Mouse (Mus musculus) testis, postnatal 14 days (tissue): ENCODE data around the gene Il2rb.

Source experiments
- DNase-seq: peaks from one replicate; pipeline ENCODE4 v3.0.0; 2021; ENCODE audit warnings: low spot score

Il2rb gene

DNA sequence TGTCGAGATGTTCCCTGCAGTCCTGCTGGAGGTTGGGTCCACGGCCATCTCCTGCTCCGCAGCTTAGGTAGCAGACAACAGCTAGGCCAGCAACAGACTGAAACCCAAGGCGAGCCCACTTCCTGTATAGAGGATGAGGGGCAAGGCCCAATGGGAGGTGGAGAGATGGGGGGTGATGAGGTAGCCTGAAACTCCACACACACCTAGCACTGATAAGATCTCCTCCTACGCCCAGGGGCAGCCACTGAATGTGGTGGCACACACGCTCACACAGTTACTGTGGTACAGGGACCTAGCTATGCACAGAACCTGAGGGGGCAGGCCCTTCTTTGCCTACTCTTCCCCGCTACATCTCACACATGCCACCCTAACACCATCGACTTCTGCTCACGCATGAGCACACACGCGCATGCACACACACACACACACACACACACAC lies at the start of gene Il2rb:
Il2rb (minus strand) TSS at position 304 of the 439 bp plus-strand sequence.
- no peak for DNase-seq

DNA sequence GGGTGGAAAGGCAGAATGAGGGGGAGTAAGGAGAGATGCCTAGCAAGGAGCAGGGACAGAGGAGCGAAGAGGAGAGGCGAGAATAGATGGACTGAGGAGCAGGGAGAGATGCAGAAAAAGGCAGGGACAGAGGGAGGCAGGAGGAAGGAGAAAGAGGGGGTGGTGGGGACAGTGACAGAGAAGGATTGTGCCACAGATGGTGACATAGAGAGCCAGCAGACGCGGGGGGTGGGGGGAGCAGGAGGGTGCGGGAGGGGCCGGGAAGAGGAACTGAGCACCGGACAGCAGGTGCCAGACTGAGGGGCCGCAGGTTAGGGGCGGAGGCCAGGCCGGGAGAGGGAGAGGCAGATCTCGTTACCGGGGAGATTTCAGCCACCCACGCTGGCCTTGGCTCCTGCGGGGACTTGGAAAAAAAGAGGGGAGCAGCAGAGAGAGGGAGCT lies 49.5 kb upstream of the Il2rb start, which contains the start of gene Sstr3:
Sstr3 (minus strand) TSS at position 125 of the 441 bp plus-strand sequence.
- no peak for DNase-seq

- no peak for DNase-seq
Measured at GRCm38 (mm10) chr15:78544041-78544440, 49.0 kb upstream of the Il2rb start.

DNA sequence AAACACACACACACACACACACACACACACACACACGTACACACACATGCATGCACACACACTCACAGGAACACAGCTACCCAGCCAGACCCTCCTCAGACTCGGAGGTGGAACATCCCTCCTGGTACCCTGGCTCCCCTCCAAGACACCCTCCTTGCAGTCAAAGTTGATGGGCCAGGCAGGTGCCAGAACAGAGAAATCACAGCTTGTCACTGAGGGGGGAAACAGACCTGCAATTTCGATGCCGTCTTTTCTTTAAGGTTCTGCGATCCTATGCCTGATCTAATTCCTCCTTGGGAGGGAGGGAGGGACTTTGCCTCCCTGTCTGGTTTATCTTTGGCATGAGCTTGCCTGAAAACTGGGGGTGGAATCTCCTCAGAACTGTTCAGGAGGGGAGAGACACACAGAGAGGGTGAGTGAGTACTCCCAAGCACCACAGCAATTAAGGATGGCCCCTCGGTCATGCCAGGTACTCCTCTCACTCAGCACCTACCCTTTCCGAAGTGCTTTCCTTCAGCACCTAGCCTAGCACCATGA lies 47.8 kb upstream of the Il2rb start:
- DNase-seq = no peak

DNA sequence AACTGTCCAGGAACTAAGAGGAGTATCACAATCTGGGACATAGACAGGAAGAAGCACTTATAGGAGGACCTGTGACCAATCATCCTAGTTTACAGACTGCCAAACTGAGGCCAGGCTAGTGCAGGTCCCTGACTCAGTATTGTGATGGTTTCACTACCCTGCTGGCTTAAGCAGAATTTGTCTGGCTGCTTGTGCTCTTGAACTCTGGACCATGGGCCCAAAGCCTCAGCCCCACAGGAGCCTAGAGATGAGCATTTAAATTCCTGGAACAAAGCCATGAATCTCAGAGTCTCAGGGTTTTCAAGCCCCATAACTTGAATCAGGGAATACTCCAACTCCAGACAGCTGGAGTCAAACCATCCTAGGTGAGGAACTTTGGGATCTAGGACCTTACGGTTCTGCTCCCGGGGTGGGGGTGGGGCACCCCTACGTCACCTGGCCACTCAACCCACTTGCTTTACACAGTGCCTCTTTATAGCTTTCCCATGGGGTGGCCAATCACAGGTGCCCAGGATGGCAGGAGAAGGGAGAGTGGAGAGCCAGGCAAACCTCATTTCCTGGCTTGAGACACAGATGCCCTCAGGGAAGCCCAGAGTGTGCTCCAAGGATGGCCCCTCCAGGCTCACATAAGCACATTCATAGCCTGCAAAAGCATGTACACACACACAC lies 47.2 kb upstream of the Il2rb start:
- DNase-seq = no peak

GRCm38 (mm10) chr15:78541606-78542005 lies 46.5 kb upstream of the Il2rb start:
- no peak for DNase-seq

GRCm38 (mm10) chr15:78541036-78541435 lies 46.0 kb upstream of the Il2rb start:
- DNase-seq = no peak

GRCm38 (mm10) chr15:78535723-78536421 lies 40.8 kb upstream of the Il2rb start:
- DNase-seq = no peak

GRCm38 (mm10) chr15:78533346-78533835 lies 38.3 kb upstream of the Il2rb start:
- DNase-seq = no peak

DNA sequence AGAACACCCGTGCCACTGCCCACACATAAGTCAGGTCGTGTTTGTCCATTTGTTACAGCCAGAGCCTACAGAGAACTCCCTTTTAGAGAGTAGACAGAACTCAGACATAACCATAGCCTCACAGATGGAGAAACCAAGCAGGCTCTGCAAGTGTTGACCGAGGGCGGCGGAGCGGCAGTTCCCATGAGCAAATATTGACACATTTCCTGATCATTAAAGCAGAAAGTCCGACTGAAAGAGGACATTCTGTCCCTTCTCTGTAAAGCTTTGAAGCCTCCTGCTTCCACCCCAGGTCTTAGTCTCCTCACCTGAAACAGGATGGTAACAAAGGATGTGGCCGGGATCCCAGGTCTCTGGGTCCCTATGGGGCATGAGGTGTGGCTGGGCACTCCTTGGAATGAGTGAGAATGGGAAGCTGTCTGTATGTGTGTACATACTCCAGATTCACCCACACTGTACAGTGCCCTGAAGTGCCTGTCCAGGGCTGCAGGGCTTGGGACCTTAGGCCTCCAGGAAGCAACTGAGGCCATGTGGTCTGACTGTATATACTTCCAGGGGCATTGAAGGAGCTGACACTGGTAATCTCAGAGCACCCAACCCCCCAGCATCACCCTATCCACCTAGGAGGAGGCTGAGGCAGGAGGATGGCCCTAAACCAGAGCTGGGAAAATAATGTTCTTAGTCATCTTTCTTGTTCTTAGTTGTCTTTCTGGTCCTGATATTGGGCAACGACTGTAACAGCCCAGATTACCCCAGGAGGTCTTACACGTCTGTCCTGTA lies 37.7 kb upstream of the Il2rb start:
- no peak for DNase-seq

- peak; percentile 90 for DNase-seq
Measured at GRCm38 (mm10) chr15:78531901-78532469, 36.9 kb upstream of the Il2rb start.

GRCm38 (mm10) chr15:78531451-78531720 lies 36.3 kb upstream of the Il2rb start:
- no peak for DNase-seq

- DNase-seq = peak; percentile 85
Measured at GRCm38 (mm10) chr15:78530671-78531450, 35.8 kb upstream of the Il2rb start, which contains the start of gene C1qtnf6. C1qtnf6 (minus strand) TSS chr15:78531416.

DNA sequence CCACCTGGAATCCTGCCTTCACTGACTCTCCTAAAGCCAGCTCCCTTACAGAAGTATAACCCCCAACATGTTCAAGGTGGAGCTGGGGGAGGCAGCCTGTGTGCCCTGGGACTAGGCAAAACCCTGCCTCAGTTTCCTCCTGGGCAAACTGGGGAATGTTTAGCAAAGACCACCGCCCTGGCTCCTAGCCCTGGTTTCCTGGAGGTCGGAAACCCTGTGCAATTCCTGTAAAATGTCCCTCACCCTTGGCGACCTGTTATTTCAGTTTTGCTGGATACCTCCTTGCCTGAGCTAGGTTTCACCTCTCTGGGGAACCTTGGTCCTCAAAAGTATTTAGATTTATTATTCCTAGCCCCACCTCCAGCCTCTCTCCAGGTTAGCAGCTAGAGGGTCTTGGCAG lies 35.1 kb upstream of the Il2rb start:
- DNase-seq = no peak

DNA sequence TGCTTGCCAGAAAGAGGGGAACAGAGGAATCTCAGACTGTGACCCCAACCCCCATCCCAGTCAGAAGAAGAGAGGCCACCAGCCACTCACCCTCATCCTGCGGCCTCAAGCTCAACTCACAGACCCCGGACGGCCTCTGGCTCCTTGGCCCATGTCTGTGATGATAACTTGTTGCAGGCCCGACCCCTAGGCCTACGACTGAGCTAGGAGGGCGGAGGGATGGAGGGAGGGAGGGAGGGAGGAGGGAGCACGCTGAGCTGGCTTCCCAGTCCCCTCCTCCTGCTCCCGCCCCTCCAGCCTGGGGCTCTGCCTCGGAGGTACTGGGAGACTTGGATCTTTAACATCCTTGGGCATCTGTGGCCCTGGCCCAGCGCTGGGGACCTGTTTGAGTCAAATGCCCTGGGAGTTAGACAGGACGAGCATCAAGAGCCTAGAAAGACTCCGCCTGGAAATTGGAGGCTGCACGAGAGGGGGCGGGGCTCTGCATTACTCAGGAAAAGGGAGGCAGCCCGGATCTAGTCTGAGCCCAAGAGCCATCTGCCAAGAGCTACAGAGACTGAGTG lies 34.4 kb upstream of the Il2rb start:
- peak; percentile 63 for DNase-seq

DNA sequence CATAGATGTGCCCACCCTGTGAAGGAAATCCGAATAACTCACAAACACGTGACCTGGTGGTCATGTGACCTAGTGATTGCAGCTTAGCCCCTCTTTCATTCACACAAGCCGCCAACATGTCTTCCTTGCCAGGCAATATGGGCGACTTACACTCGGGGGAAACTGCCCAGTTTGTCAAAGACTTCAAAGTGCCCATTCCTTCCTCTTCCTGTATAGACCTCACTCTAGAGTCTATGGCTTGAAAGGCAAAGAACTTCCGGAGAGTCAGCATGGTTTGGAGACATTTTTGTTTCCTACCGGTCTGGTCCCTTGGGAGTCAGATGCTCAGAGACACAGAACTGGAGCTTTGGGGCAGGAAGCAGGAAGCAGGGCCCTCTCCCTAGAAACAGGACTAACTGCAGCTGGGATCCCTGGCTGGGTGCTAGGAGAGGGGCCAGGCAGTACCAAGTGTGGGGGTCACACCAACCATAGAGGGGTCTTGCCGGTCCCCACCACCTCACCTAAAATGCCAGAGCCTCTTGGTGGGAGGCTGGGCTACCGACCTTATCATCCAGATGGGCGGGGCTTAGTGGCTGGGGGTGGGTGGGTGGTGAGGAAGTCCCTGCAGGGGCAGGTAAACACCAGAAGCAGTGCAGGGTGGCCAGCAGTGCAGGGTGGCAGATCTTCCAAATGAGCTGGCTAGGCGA lies 33.8 kb upstream of the Il2rb start:
- DNase-seq = no peak

DNA sequence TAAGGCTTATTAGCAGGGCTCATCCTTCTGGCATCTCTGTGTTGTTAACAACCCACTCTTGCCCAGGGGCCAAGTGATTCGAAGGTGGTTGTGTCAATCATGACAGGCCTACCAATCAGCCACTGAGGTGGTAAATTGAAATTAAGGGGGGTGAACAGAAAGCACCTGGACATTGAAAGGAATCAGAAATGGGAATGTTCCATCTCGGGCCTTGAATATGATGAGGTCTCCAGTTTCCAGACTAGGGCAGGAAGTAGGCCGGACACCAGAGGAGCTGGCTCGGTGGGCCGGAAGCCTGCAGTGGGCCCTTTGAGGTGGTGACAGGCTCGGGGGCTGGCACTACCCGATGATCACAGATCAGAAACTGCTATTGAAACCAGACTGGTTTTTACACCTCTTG lies 32.9 kb upstream of the Il2rb start:
- DNase-seq = no peak

DNA sequence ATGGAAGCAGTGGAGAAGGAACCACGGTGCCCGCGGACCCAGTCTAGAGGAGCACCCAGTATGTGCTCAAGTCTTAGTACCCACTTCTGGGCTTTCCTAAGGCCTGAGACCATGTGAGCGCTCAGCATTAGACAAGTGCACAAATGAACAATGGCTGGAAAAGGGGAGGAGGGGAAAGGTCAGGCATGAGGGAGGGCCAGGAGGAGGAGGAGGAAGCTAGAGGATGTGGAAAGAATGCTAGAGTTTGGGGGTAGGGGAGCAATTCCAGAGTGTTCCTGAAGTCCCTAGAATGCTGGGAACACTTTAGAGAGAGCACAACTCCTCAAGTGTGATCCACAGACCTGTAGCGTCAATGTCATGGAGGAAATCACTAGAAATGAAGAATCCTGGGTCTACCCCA lies 29.1 kb upstream of the Il2rb start:
- DNase-seq = no peak

GRCm38 (mm10) chr15:78521892-78522291 lies 26.8 kb upstream of the Il2rb start:
- no peak for DNase-seq

- DNase-seq = no peak
Measured at GRCm38 (mm10) chr15:78521331-78521730, 26.3 kb upstream of the Il2rb start.
